Mouse (Mus musculus) forebrain, embryonic 10.5 days (tissue): Measurements from ENCODE around the gene Fat3. TPM values are rescaled to one million over a fixed set of nuclear protein-coding genes. Genes with fewer than 3 reads are reported as not detected.

Experiments
- DNase-seq: peaks from one replicate; pipeline ENCODE4 v3.0.0-alpha.2; 2017; ENCODE audit warnings: low spot score; ENCODE audit errors: extremely low spot score
- H3K27ac ChIP-seq: fragments of 300-500 bp; sonication (generic); 2 replicates; pipeline ENCODE4 v1.5.1; 2016; ENCODE audit warnings: mild to moderate bottlenecking
- H3K27me3 ChIP-seq: fragments of 300-500 bp; sonication (generic); 2 replicates; pipeline ENCODE4 v1.6.1; 2016; ENCODE audit warnings: mild to moderate bottlenecking; ENCODE audit not compliant: poor library complexity, severe bottlenecking
- H3K36me3 ChIP-seq: fragments of 300-500 bp; sonication (generic); replicated peaks from 2 replicates; pipeline ENCODE4 v1.6.1; 2016; ENCODE audit warnings: mild to moderate bottlenecking, moderate library complexity
- H3K4me1 ChIP-seq: fragments of 300-500 bp; sonication (generic); 2 replicates; pipeline ENCODE4 v1.6.1; 2016
- H3K4me3 ChIP-seq: fragments of 300-500 bp; sonication (generic); 2 replicates; pipeline ENCODE4 v1.5.1; 2016; ENCODE audit warnings: mild to moderate bottlenecking, moderate library complexity
- H3K9me3 ChIP-seq: fragments of 300-500 bp; sonication (generic); 2 replicates; pipeline ENCODE4 v1.6.1; 2016; ENCODE audit warnings: mild to moderate bottlenecking, moderate library complexity
- WGBS: fragments of 180-500 bp; shearing (Covaris S2); methylation state at CpG from one replicate; pipeline ENCODE4 v1.1.7; 2016; 5-methylcytosine and 5-hydroxymethylcytosine counted together
- polyA plus RNA-seq: library from polyadenylated mRNA; unstranded; fragments of >200 nt; fragmentation: Nextera tagmentation; extraction: Ambion mirVana; gene quantifications from 2 replicates; pipeline ENCODE4 v1.2.1, GENCODE M21; 2016

The Fat3 gene
- polyA plus RNA-seq, 1 experiment from 2014 or later = 5.2 TPM

- DNase-seq = no peak
- Histone ChIP-seq H3K9me3 (no peaks in the 10 kb centered on the region), H3K27me3 (no peaks in the 10 kb centered on the region), H3K27ac (no peak overlapping the region), H3K4me3 (no peak overlapping the region), H3K4me1 (peaks cover 3% of the 10 kb centered on the region; the same call in 1 of the 2 replicates), H3K36me3 (peaks cover 9% of the 10 kb centered on the region)
- WGBS = 82% methylated on average over 1 of the region's 1 CpGs
Observed at GRCm38 (mm10) chr9:15954338-15954704, 546.8 kb downstream of the Fat3 start.

GRCm38 (mm10) chr9:15953585-15954337 lies 547.3 kb downstream of the Fat3 start:
- Histone ChIP-seq H3K36me3 (peaks cover 3% of the 10 kb centered on the region), H3K4me1 (peaks cover 3% of the 10 kb centered on the region; the same call in 1 of the 2 replicates), H3K27ac (no peak overlapping the region), H3K27me3 (no peaks in the 10 kb centered on the region), H3K9me3 (no peaks in the 10 kb centered on the region), H3K4me3 (no peak overlapping the region)
- WGBS = 89% methylated on average over 6 of the region's 6 CpGs
- DNase-seq = no peak

- WGBS = 85% methylated on average over 4 of the region's 4 CpGs
- no peaks in the 10 kb centered on the region for H3K9me3 ChIP-seq
- no peak for DNase-seq
- H3K36me3 ChIP-seq = no peaks in the 10 kb centered on the region
- H3K27me3 ChIP-seq = no peaks in the 10 kb centered on the region
- peaks cover 12% of the 10 kb centered on the region for H3K4me1 ChIP-seq
- H3K27ac ChIP-seq = no peak overlapping the region
- no peak overlapping the region for H3K4me3 ChIP-seq
Observed at GRCm38 (mm10) chr9:15948086-15948485, 553.0 kb downstream of the Fat3 start.

GRCm38 (mm10) chr9:15944182-15944581 lies 556.9 kb downstream of the Fat3 start:
- Histone ChIP-seq H3K9me3 (no peaks in the 10 kb centered on the region), H3K27me3 (no peaks in the 10 kb centered on the region), H3K4me1 (peaks cover 19% of the 10 kb centered on the region), H3K36me3 (no peaks in the 10 kb centered on the region), H3K27ac (no peak overlapping the region), H3K4me3 (no peak overlapping the region)
- 57% methylated on average over 3 of the region's 3 CpGs for WGBS
- no peak for DNase-seq

GRCm38 (mm10) chr9:15943486-15944153 lies 557.5 kb downstream of the Fat3 start:
- 85% methylated on average over 3 of the region's 3 CpGs for WGBS

GRCm38 (mm10) chr9:15941818-15942217 lies 559.3 kb downstream of the Fat3 start:
- Histone ChIP-seq H3K9me3 (no peaks in the 10 kb centered on the region), H3K27me3 (no peaks in the 10 kb centered on the region), H3K36me3 (no peaks in the 10 kb centered on the region; the same call in 1 of the 2 replicates), H3K27ac (no peak overlapping the region), H3K4me3 (no peak overlapping the region), H3K4me1 (peaks cover 19% of the 10 kb centered on the region)
- no peak for DNase-seq
- 97% methylated on average over 2 of the region's 2 CpGs for WGBS

More at GRCm38 (mm10) chr9:15943486-15944153, 557.5 kb downstream of the Fat3 start:
- Histone ChIP-seq H3K4me3 (no peak overlapping the region), H3K9me3 (no peaks in the 10 kb centered on the region), H3K27me3 (no peaks in the 10 kb centered on the region), H3K36me3 (no peaks in the 10 kb centered on the region; the same call in 1 of the 2 replicates), H3K4me1 (peaks cover 19% of the 10 kb centered on the region), H3K27ac (no peak overlapping the region)
- DNase-seq = no peak

GRCm38 (mm10) chr9:15940933-15941673 lies 560.0 kb downstream of the Fat3 start:
- Histone ChIP-seq H3K9me3 (no peaks in the 10 kb centered on the region), H3K36me3 (no peaks in the 10 kb centered on the region; the same call in 1 of the 2 replicates)
- no peak for DNase-seq

GRCm38 (mm10) chr9:15939594-15939993 lies 561.5 kb downstream of the Fat3 start:
- H3K36me3 ChIP-seq = no peaks in the 10 kb centered on the region; the same call in 1 of the 2 replicates
- H3K27me3 ChIP-seq = no peaks in the 10 kb centered on the region
- H3K27ac ChIP-seq = no peak overlapping the region
- no peaks in the 10 kb centered on the region for H3K9me3 ChIP-seq
- WGBS = 51% methylated on average over 2 of the region's 2 CpGs
- peaks cover 19% of the 10 kb centered on the region for H3K4me1 ChIP-seq
- no peak for DNase-seq
- no peak overlapping the region for H3K4me3 ChIP-seq

More at GRCm38 (mm10) chr9:15940933-15941673, 560.0 kb downstream of the Fat3 start:
- WGBS = 90% methylated on average over 7 of the region's 7 CpGs
- peaks cover 19% of the 10 kb centered on the region for H3K4me1 ChIP-seq
- H3K27ac ChIP-seq = no peak overlapping the region
- H3K27me3 ChIP-seq = no peaks in the 10 kb centered on the region
- H3K4me3 ChIP-seq = no peak overlapping the region

- no peaks in the 10 kb centered on the region for H3K27me3 ChIP-seq
Observed at GRCm38 (mm10) chr9:15937837-15938514, 563.1 kb downstream of the Fat3 start.

GRCm38 (mm10) chr9:15930928-15931443 lies 570.1 kb downstream of the Fat3 start:
- DNase-seq = no peak
- no peaks in the 10 kb centered on the region; the same call in 1 of the 2 replicates for H3K36me3 ChIP-seq
- no peak overlapping the region for H3K27ac ChIP-seq
- no peaks in the 10 kb centered on the region for H3K4me1 ChIP-seq
- H3K9me3 ChIP-seq = no peaks in the 10 kb centered on the region
- WGBS = 89% methylated on average over 5 of the region's 5 CpGs
- H3K27me3 ChIP-seq = no peaks in the 10 kb centered on the region
- H3K4me3 ChIP-seq = no peak overlapping the region

More at GRCm38 (mm10) chr9:15937837-15938514, 563.1 kb downstream of the Fat3 start:
- WGBS = 79% methylated on average over 28 of the region's 28 CpGs
- Histone ChIP-seq H3K4me1 (peaks cover 6% of the 10 kb centered on the region; the same call in 1 of the 2 replicates), H3K36me3 (no peaks in the 10 kb centered on the region; the same call in 1 of the 2 replicates), H3K9me3 (no peaks in the 10 kb centered on the region), H3K4me3 (no peak overlapping the region), H3K27ac (no peak overlapping the region)
- no peak for DNase-seq

- WGBS = 96% methylated on average over 2 of the region's 2 CpGs
Observed at GRCm38 (mm10) chr9:15928331-15928730, 572.8 kb downstream of the Fat3 start.

More at GRCm38 (mm10) chr9:15928331-15928730, 572.8 kb downstream of the Fat3 start:
- Histone ChIP-seq H3K4me1 (no peaks in the 10 kb centered on the region), H3K36me3 (no peaks in the 10 kb centered on the region), H3K4me3 (no peak overlapping the region), H3K9me3 (no peaks in the 10 kb centered on the region), H3K27me3 (no peaks in the 10 kb centered on the region), H3K27ac (no peak overlapping the region)
- DNase-seq = no peak
